Mouse (Mus musculus): ENCODE measurements around the gene Shisal2a.

The Shisal2a gene

GRCm38 (mm10) chr4:108383183-108383714 lies at the start of gene Shisal2a:
TSS of gene Shisal2a (minus strand) at chr4:108383349.
- DNase-seq (ENCODE audit: low spot score) = no peak

GRCm38 (mm10) chr4:108431561-108431936 lies 48.4 kb upstream of the Shisal2a start:
- no peak for DNase-seq (ENCODE audit: low spot score)

GRCm38 (mm10) chr4:108430656-108431560 lies 47.8 kb upstream of the Shisal2a start:
- no peak for DNase-seq (ENCODE audit: low spot score)

- DNase-seq (ENCODE audit: low spot score) = no peak
Observed at GRCm38 (mm10) chr4:108428341-108428721, 45.2 kb upstream of the Shisal2a start.

- DNase-seq (ENCODE audit: low spot score) = no peak
Observed at GRCm38 (mm10) chr4:108427719-108428340, 44.7 kb upstream of the Shisal2a start.

- DNase-seq (ENCODE audit: low spot score) = no peak
Observed at GRCm38 (mm10) chr4:108424587-108424986, 41.4 kb upstream of the Shisal2a start.

GRCm38 (mm10) chr4:108407621-108408020 lies 24.5 kb upstream of the Shisal2a start:
- no peak for DNase-seq (ENCODE audit: low spot score)

- no peak for DNase-seq (ENCODE audit: low spot score)
Observed at GRCm38 (mm10) chr4:108406861-108407401, 23.8 kb upstream of the Shisal2a start, which contains the start of gene Gpx7. TSS of gene Gpx7 (minus strand) at chr4:108406961.

- DNase-seq (ENCODE audit: low spot score) = no peak
Observed at GRCm38 (mm10) chr4:108406138-108406860, 23.1 kb upstream of the Shisal2a start.

- no peak for DNase-seq (ENCODE audit: low spot score)
Observed at GRCm38 (mm10) chr4:108405766-108406137, 22.6 kb upstream of the Shisal2a start.

GRCm38 (mm10) chr4:108403861-108404635 lies 20.9 kb upstream of the Shisal2a start:
- DNase-seq (ENCODE audit: low spot score) = no peak

GRCm38 (mm10) chr4:108400395-108400794 lies 17.2 kb upstream of the Shisal2a start:
- no peak for DNase-seq (ENCODE audit: low spot score)

GRCm38 (mm10) chr4:108394236-108394635 lies 11.1 kb upstream of the Shisal2a start:
- no peak for DNase-seq (ENCODE audit: low spot score)

GRCm38 (mm10) chr4:108392558-108392957 lies 9.4 kb upstream of the Shisal2a start:
- DNase-seq (ENCODE audit: low spot score) = no peak

- DNase-seq (ENCODE audit: low spot score) = no peak
Observed at GRCm38 (mm10) chr4:108391124-108391523, 8.0 kb upstream of the Shisal2a start.

- no peak for DNase-seq (ENCODE audit: low spot score)
Observed at GRCm38 (mm10) chr4:108388741-108389140, 5.6 kb upstream of the Shisal2a start.

- no peak for DNase-seq (ENCODE audit: low spot score)
Observed at GRCm38 (mm10) chr4:108387681-108388253, 4.6 kb upstream of the Shisal2a start.

GRCm38 (mm10) chr4:108387106-108387505 lies 4.0 kb upstream of the Shisal2a start:
- DNase-seq (ENCODE audit: low spot score) = no peak

GRCm38 (mm10) chr4:108386087-108386486 lies 2.9 kb upstream of the Shisal2a start:
- no peak for DNase-seq (ENCODE audit: low spot score)

GRCm38 (mm10) chr4:108380146-108380545 lies 3.0 kb downstream of the Shisal2a start:
- no peak for DNase-seq (ENCODE audit: low spot score)

GRCm38 (mm10) chr4:108379476-108379875 lies 3.7 kb downstream of the Shisal2a start:
- no peak for DNase-seq (ENCODE audit: low spot score)

Measured in layer of hippocampus, adult 9-10 months (tissue).